Mouse (Mus musculus) ES-E14 (cell line): ENCODE data around the gene Vps13c. TPM values are rescaled to one million over a fixed set of nuclear protein-coding genes. Genes with fewer than 3 reads are reported as not detected.

Source experiments
- DNase-seq: peaks from one replicate; pipeline ENCODE4 v3.0.0-alpha.2; 2013; ENCODE audit warnings: low read depth, low spot score
- H3K27ac ChIP-seq: 2 replicates; pipeline ENCODE4 v1.5.1; 2012; ENCODE audit warnings: low read depth, mild to moderate bottlenecking, low read length, moderate library complexity, mixed read lengths; ENCODE audit not compliant: poor library complexity, insufficient read depth, severe bottlenecking
- H3K36me3 ChIP-seq: 2 replicates; pipeline ENCODE4 v1.6.1; 2012; ENCODE audit warnings: mild to moderate bottlenecking, low read length, moderate library complexity, mixed read lengths; ENCODE audit not compliant: control insufficient read depth, poor library complexity, insufficient read depth, severe bottlenecking
- H3K4me1 ChIP-seq, 2 experiments: fragments of 150-350 bp in 1 of 2; sonication (generic) in 1 of 2; 2 replicates each; pipeline ENCODE4 v1.6.1; 2012; ENCODE audit warnings: low read length in 2 of 2, mild to moderate bottlenecking in 1 of 2, mixed read lengths in 1 of 2; ENCODE audit not compliant: control insufficient read depth in 2 of 2, insufficient read depth in 2 of 2, poor library complexity in 1 of 2
- H3K4me3 ChIP-seq, 2 experiments: fragments of 150-350 bp in 1 of 2; sonication (generic) in 1 of 2; 2 replicates each; pipeline ENCODE4 v1.5.1; 2012; ENCODE audit warnings: low read length in 2 of 2, low read depth in 1 of 2, mild to moderate bottlenecking in 1 of 2, mixed read lengths in 1 of 2; ENCODE audit not compliant: insufficient read depth in 1 of 2, poor library complexity in 1 of 2, severe bottlenecking in 1 of 2
- H3K9ac ChIP-seq: 2 replicates; pipeline ENCODE4 v1.6.1; 2012; ENCODE audit warnings: low read depth, mild to moderate bottlenecking, low read length, mixed read lengths; ENCODE audit not compliant: poor library complexity, insufficient read depth, severe bottlenecking
- H3K9me3 ChIP-seq: fragments of 150-350 bp; sonication (generic); 2 replicates; pipeline ENCODE4 v1.6.1; 2012; ENCODE audit warnings: low read depth, mild to moderate bottlenecking, low read length; ENCODE audit not compliant: control insufficient read depth, insufficient read depth
- CHD2 ChIP-seq: IDR thresholded peaks from 2 replicates; pipeline ENCODE4 v1.6.1; 2014; ENCODE audit warnings: mild to moderate bottlenecking, low read depth, low read length, inconsistent platforms
- HCFC1 ChIP-seq: IDR thresholded peaks from 2 replicates; pipeline ENCODE4 v1.6.1; 2012; ENCODE audit warnings: low read length, inconsistent platforms, borderline replicate concordance; ENCODE audit not compliant: insufficient read depth
- MAFK ChIP-seq: IDR thresholded peaks from 2 replicates; pipeline ENCODE4 v1.6.1; 2014; ENCODE audit warnings: mild to moderate bottlenecking, low read depth, low read length, inconsistent platforms; ENCODE audit not compliant: insufficient read depth
- ZC3H11A ChIP-seq: IDR thresholded peaks from 2 replicates; pipeline ENCODE4 v1.6.1; 2012; ENCODE audit warnings: low read depth, mild to moderate bottlenecking, inconsistent platforms, low read length, borderline replicate concordance
- ZNF384 ChIP-seq: IDR thresholded peaks from 2 replicates; pipeline ENCODE4 v1.6.1; 2012; ENCODE audit warnings: low read depth, low read length, inconsistent platforms
- in situ Hi-C, 2 experiments: fragments of 600-800 bp; cut with MboI; formaldehyde crosslinking; loops; one replicate each; pipeline ENCODE4 v1.15.1; 2025; ENCODE audit warnings: low sequenced_read_pairs in 2 of 2, inconsistent platforms in 1 of 2; ENCODE audit not compliant: unreplicated experiment in 2 of 2
- total RNA-seq: library from RNA; depleted of rRNA; stranded (reverse); fragments of 300-350 nt; gene quantifications from 2 replicates; pipeline ENCODE4 v1.2.3, GENCODE M21; 2012

Gene Vps13c
- total RNA-seq, 1 experiment, result 27.3 TPM

DNA sequence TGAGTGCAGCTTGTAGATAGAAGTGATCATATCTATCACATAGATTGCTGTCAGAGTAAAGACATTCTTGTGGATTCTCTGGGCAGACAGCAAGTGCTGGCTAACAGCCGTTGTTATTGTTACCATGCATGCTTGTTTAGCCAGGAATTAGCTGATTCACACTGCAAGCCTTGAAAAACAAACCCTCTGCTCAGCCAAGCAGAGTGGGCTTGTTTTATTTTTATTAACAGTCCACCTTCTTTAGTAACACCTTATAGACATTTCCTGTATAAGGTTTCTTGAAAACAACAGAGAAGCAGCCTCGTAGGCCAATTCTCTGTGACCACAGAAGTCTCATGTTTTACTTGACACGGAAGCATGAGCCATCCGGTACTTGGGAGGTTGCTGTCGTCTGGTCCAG is 5.7 kb upstream of the Vps13c start:
- no peak for DNase-seq
- H3K36me3 ChIP-seq, result no peaks in the 10 kb centered on the region
- no peak overlapping the region for H3K9ac ChIP-seq
- no peak overlapping the region for H3K27ac ChIP-seq
- H3K4me1 ChIP-seq, result peaks cover 2% of the 10 kb centered on the region in 2 experiments; a peak in 2 of 4 replicates
- H3K4me3 ChIP-seq, result no peak overlapping the region
- H3K9me3 ChIP-seq, result no peaks in the 10 kb centered on the region
- in situ Hi-C loops, result no loop called here
- no peak for TF ChIP-seq MAFK
- TF ChIP-seq CHD2, result no peak
- no peak for TF ChIP-seq ZC3H11A
- TF ChIP-seq ZNF384, result no peak

DNA sequence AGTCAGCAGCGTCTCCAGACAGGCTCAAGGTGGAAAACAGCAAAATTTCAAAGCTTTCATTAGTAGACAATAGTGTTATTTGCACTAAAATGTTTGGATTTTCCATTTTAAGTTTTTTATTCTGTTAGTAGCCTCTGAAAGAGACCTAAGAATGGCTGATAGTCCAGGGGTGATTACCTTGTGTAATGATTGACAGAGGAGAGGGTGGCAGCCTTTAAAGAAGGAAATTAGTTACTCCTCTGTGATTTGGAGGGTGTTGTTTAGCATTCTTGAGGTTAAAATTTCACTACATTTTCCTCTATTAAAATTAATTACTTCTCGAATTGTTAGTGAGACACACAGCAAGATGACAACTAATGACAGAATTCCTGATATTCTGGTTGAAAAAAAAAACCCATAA is 2.9 kb upstream of the Vps13c start:
- no peaks in the 10 kb centered on the region for H3K9me3 ChIP-seq
- no peak for DNase-seq
- TF ChIP-seq ZNF384, result no peak
- no peak for TF ChIP-seq CHD2
- TF ChIP-seq ZC3H11A, result no peak
- no peak for TF ChIP-seq HCFC1
- no peak for TF ChIP-seq MAFK
- no peaks in the 10 kb centered on the region for H3K36me3 ChIP-seq
- no peak overlapping the region for H3K4me3 ChIP-seq
- no peak overlapping the region for H3K27ac ChIP-seq
- peaks cover under 1 to 3% of the 10 kb centered on the region in 2 experiments; a peak in 2 of 4 replicates for H3K4me1 ChIP-seq
- in situ Hi-C loops, result no loop called here
- no peak overlapping the region for H3K9ac ChIP-seq

DNA sequence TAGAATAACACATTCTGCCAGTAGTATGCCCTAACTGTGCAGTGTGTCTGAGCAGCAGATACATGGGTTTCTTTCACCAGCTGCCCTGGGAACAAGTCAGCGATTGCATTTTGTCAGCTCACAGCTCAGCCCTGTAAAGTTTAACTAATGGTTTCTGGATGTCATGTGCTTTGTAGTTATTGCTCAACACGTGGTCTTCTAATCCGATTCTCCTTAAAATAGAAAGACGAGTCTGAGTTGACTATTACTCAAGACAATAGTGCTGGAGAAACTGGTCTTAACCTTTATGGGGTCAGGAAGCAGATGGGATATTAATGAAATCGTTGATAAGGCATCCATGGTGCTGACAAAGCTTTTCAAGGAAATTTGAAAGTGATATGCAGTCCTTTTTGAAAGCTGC is 2.6 kb downstream of the Vps13c start:
- no peak overlapping the region for H3K4me3 ChIP-seq
- H3K27ac ChIP-seq, result no peak overlapping the region
- H3K9me3 ChIP-seq, result no peaks in the 10 kb centered on the region
- in situ Hi-C loops, result no loop called here
- no peak for DNase-seq
- H3K4me1 ChIP-seq, result peaks cover 0 to 2% of the 10 kb centered on the region in 2 experiments; a peak in 1 of 4 replicates
- H3K9ac ChIP-seq, result no peak overlapping the region
- TF ChIP-seq HCFC1, result no peak
- no peak for TF ChIP-seq MAFK
- no peak for TF ChIP-seq CHD2
- TF ChIP-seq ZC3H11A, result no peak
- TF ChIP-seq ZNF384, result no peak
- H3K36me3 ChIP-seq, result no peaks in the 10 kb centered on the region

DNA sequence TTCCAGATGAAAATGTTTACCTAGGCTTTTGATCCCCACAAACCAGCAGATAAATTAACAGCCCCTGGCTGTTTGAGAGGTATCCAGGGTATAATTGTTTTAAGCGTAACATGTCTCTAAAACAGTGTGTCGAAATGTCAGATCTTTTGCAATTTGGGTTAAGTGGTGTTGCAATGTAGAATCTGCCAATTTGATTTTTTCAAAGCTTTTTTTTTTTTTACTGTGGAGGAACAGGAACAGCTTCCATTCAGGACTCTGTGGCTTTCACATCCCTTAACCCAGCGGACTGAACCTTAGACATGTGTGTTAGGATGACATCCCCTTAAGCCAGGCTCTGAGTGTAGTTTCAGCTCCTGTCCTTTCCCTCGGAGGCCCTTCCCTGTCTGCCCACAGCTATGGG is 4.8 kb downstream of the Vps13c start:
- Histone ChIP-seq H3K9ac (no peak overlapping the region), H3K27ac (no peak overlapping the region), H3K36me3 (no peaks in the 10 kb centered on the region), H3K9me3 (no peaks in the 10 kb centered on the region), H3K4me3 (no peak overlapping the region), H3K4me1 (no peaks in the 10 kb centered on the region)
- in situ Hi-C loops, result no loop called here
- no peak for DNase-seq
- TF ChIP-seq ZC3H11A, result no peak
- TF ChIP-seq MAFK, result no peak
- no peak for TF ChIP-seq HCFC1
- TF ChIP-seq ZNF384, result no peak
- TF ChIP-seq CHD2, result no peak

DNA sequence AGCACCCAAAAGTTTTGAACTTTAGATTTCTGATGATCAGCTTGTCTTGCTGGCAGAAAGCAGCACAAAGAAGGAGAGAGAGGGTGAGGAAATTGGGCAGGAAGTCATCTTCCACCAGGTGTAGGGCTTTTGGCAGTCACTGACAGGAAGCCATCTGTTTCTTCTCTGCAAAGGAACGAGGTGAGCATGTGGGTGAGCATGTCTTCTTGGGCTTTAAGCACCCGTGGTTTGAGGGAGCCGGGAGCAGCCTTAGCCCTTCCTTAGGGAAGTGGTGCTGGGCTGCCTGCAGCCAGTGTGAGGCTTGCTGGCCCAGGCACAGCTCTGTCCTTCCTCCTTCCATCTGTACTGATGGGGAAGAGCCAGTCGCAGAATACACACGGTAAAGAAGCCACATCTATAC is 5.5 kb downstream of the Vps13c start:
- DNase-seq, result no peak
- Histone ChIP-seq H3K9ac (no peak overlapping the region), H3K36me3 (no peaks in the 10 kb centered on the region), H3K4me3 (no peak overlapping the region), H3K4me1 (no peaks in the 10 kb centered on the region), H3K9me3 (no peaks in the 10 kb centered on the region), H3K27ac (no peak overlapping the region)
- in situ Hi-C loops, result no loop called here
- TF ChIP-seq CHD2 (no peak), MAFK (no peak), ZNF384 (no peak), HCFC1 (no peak), ZC3H11A (no peak)
